Mouse (Mus musculus): ENCODE data around the gene Prep.
"Not testable (repeated sequence)": the region's sequence is repeated elsewhere in the genome, so short reads cannot be mapped to it uniquely, and the experiment has no call there.

Prep gene

DNA sequence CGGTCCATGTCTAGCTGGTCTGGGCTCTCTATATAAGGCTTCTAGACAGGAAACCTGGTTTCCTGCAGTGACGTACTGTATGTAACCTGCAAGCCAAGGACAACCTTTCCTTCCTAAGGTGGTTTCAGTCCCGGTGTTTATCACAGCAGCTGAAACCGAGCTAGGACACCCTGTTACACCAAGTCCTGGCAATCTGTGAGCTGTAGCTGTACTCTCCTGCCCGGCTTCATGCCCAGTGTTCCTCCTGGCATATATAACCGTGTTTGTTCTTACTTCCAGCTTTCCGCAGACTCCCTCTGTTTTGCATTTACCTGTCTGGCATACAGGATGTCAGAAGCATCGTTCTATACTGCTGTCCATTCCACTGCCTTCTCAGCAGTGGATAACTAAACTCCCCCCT is 51.4 kb downstream of the Prep start:
- DNase-seq (ENCODE audit: low spot score): no peak

DNA sequence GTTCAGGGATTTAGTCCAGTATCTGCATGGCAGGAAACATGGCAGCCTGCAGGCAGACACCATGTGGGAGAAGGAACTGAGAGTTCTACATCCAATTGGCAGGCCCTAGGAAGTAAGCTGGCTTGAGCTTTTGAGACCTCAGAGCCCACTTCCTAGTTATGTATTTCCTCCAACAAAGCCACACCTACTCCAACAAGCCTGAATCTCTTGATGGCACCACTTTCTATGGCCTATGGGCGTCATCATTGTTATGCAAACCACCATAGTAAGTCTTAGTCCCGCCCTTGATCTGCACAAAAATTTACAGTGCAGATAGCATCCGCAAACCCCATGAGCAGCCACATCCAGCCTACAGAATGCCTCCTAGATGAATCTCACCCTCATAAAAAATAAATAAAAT is 54.6 kb downstream of the Prep start:
- no peak for DNase-seq (ENCODE audit: low spot score)

DNA sequence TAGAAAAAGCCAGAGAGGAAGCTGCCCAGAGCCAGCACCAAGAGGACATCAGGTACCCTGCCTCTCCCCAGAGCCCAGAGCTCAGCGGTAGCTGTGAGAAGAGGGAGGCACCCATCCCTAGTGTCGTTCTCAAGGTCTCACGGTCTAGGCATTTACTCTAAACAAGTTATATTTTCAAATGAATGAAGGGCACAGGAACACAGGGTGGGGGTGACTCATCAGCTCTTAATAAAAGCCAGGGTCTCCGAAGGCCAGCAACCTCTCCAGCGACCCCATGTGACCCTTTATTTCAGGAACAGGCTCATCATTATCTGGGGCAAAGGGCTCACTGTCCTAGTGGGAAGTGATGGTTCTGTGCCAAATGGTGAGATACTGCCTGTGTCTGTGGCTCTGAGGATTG is 55.5 kb downstream of the Prep start:
- peak; percentile 71 for DNase-seq (ENCODE audit: low spot score)

DNA sequence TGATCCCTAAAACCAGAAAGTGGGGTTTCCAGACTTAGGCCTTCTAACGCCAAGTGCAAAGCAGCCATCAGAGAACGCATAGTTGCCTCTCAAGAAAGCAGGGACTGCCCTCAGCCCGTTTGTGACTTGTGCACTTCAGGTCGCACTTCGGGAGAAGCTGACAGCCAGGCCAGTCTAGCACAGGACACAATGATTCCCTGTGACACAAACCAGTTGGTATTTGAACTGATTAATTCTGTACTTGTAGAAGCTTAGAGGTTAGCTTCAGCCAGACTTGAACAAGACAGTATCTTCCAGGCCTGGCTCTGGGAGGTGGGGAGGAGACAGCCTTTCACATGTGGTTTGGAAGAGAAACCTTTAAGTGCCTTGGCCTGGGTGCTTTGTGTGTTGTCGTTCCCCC is 56.0 kb downstream of the Prep start:
- DNase-seq (ENCODE audit: low spot score): peak; percentile 54

DNA sequence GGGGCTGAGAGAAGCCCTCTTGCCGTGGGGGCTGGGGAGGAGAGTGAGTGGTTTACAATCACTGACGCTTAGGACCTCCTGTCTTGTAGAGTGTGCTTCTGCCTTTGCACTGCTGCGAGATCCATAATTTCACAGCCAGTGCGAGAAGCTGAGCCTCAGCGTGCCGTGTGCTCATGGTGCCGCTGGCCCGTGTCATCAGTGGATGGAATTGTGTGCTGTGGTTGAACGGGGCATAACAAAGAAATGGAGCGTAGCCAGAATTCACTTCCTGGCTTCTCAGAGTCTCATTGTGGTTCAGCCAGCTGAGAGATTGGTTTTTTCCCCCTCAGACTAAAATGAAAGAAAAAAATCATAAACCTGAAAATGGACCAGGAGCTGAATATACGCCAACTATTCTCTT is 62.1 kb downstream of the Prep start:
- no peak for DNase-seq (ENCODE audit: low spot score)

DNA sequence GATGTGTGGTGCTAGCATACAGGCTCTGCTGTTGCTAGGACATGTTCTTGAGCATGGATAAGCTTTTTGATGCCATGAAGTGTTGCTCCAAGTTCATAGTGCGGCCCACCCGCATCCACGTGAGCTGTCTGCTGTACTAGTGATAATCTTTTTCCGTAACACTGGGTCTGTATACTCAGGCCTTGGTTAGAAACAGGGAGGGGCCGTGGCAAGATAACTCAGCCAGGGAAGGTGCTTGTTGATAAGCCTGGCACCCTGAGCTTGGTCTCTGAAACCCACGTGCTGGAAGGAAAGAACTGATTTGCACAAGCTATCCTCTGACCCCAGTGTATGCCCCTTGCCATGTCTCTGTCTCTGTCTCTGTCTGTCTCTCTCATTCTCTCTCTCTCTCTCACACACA is 63.0 kb downstream of the Prep start:
- no peak for DNase-seq (ENCODE audit: low spot score)

DNA sequence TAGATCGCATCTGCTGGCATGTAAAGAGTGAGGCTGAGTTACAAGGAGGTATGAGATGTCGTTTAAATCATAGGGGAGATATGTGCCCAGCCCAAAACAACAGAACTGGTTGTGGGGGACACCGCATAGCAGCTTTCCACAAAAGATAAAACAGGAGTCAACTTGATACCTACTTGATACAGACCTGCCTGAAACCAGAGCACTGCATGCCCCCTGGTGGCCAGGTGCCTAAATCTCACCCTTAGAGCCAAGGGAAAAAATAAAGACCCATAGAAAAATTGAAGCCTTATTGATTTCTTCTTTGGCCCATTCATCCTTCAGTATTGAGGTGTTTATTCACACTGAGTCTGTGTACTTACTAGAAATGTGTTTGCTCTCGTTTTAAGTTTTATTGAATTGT is 65.4 kb downstream of the Prep start:
- DNase-seq (ENCODE audit: low spot score): peak; percentile 47

DNA sequence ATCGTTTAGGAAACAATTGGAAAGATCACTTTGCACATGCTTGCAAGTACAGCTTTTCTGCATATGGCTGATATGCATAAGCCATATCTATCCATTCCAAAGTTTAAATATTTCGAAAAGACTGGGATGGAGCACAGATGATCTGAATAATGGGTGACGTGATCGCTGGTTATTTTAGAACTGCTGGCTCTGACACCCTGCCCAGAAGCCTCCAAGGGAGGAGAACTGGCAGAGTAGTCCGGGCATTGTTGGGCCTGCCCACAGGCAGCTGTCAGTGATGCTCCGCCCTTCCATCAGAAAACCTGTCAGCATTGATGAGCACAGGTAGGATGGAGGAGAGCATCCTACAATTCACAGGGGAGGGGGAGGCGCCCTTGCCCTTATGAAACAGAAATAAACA is 69.8 kb downstream of the Prep start:
- no peak for DNase-seq (ENCODE audit: low spot score)

DNA sequence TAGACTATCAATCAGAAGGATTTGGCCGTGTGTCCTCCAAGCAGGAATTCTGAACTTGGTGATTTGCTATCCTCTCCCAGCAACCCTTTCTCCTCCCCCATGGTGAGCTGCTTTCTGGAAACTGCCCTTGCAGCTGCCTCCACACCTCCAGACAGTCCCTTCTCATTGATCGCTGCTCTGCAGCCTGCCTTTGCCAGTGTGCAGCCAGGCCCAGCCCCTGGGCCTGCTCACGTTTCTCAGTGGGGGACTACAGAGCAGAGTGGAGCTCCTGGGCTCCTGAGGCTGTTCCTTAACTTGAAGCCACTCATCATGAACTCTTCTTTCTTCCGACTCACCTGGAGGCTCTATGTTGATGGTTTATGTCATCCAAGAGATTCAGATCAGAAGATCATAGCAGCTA is 72.9 kb downstream of the Prep start:
- DNase-seq (ENCODE audit: low spot score): no peak

DNA sequence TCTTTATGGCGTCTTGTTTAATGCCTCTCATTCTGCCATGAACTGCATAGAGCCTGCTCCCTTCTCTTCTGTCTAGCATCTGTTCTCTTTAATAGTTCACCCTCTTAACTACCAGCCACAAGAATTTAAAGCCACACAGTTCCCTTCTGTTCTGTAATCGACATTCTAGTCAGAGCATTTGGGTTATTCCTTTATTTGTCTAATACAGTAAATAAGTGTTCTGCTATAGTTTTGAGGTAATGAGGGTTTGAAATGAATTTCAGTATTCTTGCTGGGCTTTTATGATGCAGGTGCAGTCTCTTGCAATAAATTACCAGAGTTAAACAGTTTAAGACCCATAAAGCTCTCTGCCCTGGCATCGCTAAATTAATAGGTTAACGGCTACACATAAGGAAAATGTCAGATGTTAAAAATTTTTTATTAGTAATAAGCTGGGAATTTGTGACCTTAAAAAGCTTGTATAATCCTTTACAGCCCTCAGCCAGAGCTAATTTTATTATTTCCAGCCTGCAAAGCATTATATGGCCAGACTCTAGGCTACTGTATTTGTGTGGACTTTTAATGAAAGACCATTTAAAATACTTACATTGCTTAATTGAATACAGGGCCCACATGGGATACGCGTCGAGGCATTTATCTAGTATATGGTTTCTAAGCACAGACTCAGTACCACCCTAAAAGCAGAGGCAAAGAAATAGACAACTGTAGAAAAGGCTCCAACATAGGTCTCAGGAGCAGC is 73.6 kb downstream of the Prep start:
- DNase-seq (ENCODE audit: low spot score): no peak

DNA sequence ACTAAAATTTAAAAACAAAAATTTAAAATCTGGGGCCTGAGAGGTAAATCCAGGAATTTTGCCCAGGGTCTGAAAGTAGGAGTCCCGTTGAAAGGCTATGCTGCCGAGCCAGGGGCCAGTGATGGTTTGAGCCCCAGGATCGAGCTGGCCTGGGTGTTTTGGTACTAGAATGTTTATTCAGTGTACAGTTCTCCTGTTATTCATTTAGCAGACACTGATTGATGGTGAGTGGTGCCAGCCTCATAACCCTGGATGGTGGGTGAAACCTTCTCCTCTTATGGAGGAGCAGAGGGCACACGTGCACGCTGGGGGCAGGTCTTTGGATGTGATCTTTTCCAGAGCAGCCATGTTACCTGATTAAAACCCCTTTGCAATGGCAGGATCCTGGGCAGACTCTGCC is 75.4 kb downstream of the Prep start:
- no peak for DNase-seq (ENCODE audit: low spot score)

DNA sequence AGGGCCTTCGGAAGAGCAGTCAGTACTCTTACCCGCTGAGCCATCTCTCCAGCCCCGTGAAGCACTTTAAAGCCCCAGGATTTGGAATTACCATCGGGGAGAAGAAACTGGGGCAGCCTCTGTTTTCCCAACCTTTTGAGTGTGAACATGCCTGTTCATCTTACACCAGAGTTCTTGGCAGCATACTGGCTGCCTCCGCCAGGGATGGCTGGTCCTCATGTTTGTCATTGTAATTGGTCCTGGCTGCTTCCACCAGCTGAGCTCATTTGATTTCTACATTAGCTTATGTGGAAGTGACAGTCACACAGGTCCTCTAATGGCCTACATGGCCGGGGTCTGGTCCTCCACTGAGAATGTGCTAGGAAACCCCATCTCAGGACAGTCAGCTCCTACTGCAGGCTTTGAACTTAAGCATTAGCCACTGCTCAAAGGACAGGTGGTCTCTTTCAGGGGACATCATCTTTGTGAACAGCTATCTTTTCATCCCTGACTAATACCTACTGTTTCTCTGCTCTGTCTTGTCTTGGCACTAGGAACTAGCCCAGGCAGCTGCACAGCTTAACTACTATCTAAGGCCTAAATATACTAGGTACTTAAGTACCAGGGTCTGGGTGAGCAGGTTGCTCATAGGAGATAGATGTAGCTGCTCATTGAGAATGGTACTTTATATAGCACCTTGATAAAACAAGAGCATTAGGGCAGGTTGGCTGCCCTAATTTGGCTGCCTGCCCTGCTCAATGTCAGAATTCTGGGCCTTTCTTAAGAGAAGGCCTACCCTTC is 77.2 kb downstream of the Prep start:
- DNase-seq (ENCODE audit: low spot score): no peak

DNA sequence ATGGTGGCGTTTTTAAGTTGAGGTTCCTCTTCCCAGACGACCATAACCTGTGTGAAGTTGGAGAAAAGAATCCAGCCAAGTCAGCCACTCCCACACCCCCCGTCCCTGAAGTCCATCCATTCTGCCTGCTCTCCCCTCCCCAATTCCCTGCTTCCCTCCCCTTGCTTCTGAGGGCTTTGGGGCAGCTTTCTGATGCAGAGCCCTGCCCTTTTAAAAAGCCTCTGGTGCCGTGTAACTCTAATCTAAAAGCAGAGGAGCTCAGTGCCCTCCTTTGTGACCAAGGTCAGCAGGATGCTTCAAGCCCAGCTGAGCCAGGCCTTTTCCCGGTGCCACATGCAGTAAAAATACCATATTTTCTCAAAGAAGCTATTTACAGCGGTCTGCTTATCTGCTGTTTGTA is 79.8 kb downstream of the Prep start:
- DNase-seq (ENCODE audit: low spot score): no peak

DNA sequence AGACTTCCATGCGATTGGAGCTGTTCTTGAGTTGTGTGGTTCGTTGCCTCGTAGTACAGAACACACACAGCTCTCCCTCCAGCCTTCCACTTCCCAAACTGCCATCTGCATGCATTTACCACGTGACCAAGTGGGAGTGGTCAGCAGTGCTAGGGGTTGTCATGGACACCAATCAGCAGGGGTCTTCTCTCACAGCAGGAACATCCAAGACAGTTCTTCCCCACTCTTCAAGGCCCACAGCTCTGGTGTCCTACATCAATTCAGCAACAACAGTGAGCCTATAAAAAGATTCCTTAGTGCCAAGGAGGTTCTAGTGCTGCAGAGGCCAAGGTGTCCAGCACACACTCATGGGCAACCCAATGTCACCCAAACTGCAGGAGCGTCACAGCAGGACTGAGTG is 84.1 kb downstream of the Prep start:
- no peak for DNase-seq (ENCODE audit: low spot score)

DNA sequence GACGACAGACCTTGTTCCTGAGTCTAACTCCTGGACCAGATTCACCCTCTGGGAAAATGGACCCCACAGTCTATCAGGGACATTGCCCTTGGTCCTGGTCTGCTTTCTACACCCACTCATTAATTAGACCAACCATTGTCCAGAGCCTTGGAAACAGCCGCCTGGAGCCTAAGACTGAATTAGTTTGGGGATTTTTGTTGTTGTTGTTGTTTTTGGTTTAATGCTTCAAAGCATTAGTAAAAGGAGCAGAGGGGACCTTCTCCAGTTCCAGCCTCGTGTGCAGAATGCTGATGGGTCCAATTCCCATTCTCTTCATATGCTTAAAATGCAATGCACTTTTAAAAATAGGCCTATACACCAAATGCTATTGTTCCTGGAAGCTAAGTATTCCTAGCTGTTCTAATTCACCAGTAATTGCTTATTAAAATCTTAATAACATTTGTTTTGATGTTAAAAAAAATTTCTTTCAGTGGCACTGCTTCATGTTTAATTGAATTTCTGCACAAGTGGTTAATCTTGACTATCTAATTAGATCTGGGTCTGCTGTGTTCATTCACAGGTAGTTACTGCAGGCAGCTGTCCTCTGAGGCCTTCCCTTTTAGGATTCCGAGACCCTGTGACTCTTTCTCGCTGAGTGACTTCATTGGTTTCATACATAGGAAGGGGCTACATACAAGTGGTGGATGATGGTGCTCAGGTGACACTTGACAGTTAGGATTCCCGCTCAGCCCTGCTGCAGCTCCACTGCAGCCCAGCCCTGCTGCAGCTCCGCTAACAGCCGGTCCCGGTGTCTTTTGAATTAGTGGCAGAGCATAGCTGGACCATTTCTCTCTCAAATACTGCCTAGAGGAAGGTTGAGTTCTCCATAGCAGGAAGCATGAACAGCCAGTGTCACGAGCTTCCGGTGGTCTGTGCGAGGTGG is 85.0 kb downstream of the Prep start:
- peak; percentile 33 for DNase-seq (ENCODE audit: low spot score)

DNA sequence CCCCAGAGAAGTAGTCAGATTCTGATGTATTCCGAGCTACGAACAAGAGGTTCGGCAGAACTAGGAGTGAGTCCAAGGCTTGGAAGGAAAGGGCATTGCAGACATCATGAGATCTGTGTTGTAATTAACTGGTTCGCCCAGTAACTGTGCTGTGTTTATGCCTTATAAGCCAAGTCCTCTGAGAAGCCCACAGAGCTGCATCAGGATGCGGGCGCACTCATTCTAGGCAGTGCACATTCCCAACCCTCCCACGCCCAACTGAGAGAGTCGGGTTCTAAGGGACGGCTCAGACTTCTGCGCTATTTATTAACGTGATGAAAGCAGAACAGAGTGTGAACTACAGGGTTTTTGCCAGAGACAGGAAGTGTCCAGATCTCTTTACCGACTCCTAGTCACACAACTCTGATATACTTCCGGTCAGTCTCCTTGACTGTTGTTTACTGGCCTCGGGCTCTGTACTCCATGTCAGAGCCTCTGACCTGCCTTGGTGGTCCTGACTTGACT is 87.6 kb downstream of the Prep start:
- DNase-seq (ENCODE audit: low spot score): no peak

DNA sequence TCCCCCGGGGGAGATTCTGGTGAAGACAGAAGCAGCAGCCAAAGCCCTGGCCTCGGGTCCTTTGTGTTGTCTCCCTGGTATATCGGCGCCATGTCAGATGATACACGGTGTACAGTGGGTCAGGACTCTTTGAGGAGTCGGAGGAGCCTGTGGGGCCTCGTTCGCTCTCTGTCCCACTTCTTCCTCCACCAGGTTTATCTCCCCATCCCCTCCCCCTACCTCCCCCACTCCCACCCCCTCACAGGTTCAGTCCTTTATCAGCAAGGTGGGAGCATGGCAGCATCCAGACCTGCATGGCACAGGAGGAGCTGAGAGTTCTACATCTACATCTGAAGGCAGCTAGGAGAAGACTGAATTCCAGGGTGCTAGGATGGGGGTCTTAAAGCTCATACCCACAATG is 98.8 kb downstream of the Prep start:
- DNase-seq (ENCODE audit: low spot score): no peak

DNA sequence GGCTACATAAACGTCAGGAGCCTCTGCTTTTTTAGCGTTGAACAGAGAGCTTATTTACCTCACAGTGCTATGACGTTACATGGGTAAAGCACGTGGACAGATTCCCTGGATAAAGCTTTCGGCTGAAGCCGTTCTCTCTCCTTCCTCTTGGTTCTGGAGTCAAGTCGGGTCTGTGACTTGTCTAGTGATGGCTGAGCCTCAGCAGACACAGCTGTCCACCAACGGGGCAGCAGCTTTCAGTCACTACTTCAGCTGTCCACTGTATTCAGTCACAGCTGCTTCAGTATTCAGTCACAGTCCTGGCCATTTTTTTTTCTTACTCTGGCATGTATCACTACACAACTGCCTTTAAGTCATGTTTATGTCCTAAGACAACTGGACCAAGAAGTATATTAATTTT is 106.9 kb downstream of the Prep start:
- no peak for DNase-seq (ENCODE audit: low spot score)

DNA sequence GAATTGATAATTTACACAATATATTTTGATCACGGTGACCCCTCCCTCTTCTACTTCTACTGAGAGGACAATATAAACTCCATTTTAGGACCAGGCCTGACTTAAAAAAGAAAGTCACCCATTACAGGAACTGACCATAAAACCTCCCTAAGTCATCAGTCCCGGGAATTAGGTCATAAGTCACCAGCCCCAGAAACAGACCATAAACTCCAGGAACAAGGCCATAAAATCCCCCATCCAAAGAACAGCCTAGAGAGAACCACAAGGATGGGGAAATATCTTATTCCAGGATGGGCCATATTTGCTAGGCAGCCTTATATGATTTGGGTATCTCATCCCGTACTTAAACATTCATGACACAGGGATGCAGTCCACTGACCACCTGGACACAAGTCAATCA is 107.3 kb downstream of the Prep start:
- no peak for DNase-seq (ENCODE audit: low spot score)

DNA sequence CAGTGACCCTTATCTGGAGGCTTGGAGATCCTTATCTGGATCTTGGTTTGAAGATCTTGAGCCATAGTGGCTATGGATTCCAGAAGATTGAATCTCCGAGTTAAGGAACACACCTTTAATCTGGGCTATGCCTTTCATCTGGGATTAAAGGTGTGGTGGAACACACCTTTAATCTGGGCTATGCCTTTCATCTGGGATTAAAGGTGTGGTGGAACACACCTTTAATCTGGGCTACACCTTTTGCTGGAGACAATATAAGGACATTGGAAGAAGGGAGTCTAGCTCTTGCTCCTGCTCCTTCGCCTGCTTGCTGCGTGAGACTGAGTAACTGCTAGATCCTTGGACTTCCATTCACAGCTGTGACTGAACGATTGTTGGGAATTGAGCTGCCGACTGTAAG is 110.8 kb downstream of the Prep start, which contains the start of gene Popdc3:
TSS of gene Popdc3 (plus strand) at position 301 of the 400 bp plus-strand sequence.
- not testable (repeated sequence) for DNase-seq (ENCODE audit: low spot score)

DNA sequence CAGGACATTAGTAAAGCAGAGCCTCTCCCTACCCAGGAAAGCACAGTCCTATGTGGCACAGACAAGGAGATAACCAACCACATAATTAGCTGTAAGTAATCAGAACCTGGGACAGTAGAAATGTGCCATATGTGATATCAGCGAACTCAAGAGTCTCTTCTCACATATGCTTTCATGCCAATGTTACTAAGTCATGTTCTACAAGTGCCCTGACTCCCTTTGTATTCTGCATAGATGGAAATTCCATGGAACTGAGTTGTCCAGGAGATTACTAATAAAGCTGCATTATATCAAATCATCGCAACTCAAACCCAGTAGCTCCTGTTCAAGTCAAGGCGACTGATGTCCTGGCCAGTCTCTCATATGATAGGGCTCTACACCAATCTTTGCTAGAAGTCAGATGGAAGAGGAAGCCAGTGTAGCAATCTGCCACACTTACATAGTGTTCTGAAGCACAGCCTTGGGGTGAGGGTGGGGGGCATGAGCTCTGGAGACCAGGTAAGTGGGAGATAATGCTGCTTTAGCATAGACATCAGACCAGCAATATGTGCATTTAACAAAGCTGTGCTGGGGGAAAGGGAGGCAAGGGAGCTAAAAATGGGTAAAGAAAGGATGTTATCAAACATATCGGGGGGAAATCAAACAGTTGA is 113.8 kb downstream of the Prep start:
- DNase-seq (ENCODE audit: low spot score): no peak

DNA sequence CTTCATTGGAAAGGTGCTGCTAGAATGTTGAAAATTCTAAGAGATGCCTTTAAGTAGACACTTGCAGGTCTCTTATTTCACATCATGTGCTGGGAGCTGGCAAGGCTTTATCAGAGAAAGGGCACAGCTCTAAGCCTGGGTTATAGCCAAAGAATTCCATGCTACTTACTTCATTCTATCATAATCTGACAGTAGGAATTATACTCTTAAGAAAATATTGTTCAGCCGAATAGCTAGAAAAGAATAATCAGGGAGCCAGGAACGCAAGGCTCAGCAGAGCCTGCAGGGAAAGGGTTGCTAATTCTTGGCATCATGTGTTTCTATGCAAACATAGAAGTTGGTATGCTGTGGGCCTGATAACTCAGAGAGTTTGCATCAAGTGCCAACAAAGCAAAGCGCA is 114.3 kb downstream of the Prep start:
- DNase-seq (ENCODE audit: low spot score): no peak

Data from MN1 (cell line).